Mouse (Mus musculus) neural tube, embryonic 14.5 days (tissue): ENCODE data around the gene Dars2. TPM values are rescaled to one million over a fixed set of nuclear protein-coding genes. Genes with fewer than 3 reads are reported as not detected.

Experiments
- ATAC-seq: fragments of 200-750 bp; cut with Nextera tagmentation; 2 replicates; pipeline ENCODE4 v1.8.0; 2017; ENCODE audit warnings: low read depth, mild to moderate bottlenecking, moderate TSS enrichment, moderate library complexity
- H3K27ac ChIP-seq: fragments of 300-500 bp; sonication (generic); 2 replicates; pipeline ENCODE4 v1.5.1; 2014; ENCODE audit warnings: low read depth, mild to moderate bottlenecking, control low read depth, low read length, moderate library complexity, mixed read lengths
- H3K27me3 ChIP-seq: fragments of 300-500 bp; sonication (generic); 2 replicates; pipeline ENCODE4 v1.6.1; 2014; ENCODE audit warnings: low read length; ENCODE audit not compliant: control insufficient read depth, insufficient read depth
- H3K36me3 ChIP-seq: fragments of 300-500 bp; sonication (generic); 2 replicates; pipeline ENCODE4 v1.6.1; 2014; ENCODE audit warnings: low read length, mixed read lengths; ENCODE audit not compliant: control insufficient read depth, insufficient read depth
- H3K4me1 ChIP-seq: fragments of 300-500 bp; sonication (generic); 2 replicates; pipeline ENCODE4 v1.6.1; 2014; ENCODE audit warnings: low read length; ENCODE audit not compliant: control insufficient read depth, insufficient read depth
- H3K4me2 ChIP-seq: fragments of 300-500 bp; sonication (generic); 2 replicates; pipeline ENCODE4 v1.6.1; 2014; ENCODE audit warnings: mild to moderate bottlenecking, low read depth, low read length, control low read depth
- H3K4me3 ChIP-seq: fragments of 300-500 bp; sonication (generic); 2 replicates; pipeline ENCODE4 v1.5.1; 2014; ENCODE audit warnings: low read depth, low read length, control low read depth, mixed read lengths
- H3K9ac ChIP-seq: fragments of 300-500 bp; sonication (generic); replicated peaks from 2 replicates; pipeline ENCODE4 v1.6.1; 2014; ENCODE audit warnings: low read depth, mild to moderate bottlenecking, control low read depth, low read length, mixed read lengths
- H3K9me3 ChIP-seq: fragments of 300-500 bp; sonication (generic); 2 replicates; pipeline ENCODE4 v1.6.1; 2016; ENCODE audit warnings: low read length; ENCODE audit not compliant: control insufficient read depth
- WGBS: fragments of 180-500 bp; shearing (Covaris S2); extraction: QIAGEN DNeasy Blood & Tissue Kit; methylation state at CpG from one replicate; pipeline ENCODE4 v1.1.7; 2014; 5-methylcytosine and 5-hydroxymethylcytosine counted together
- polyA plus RNA-seq: library from polyadenylated mRNA; unstranded; fragments of >200 nt; fragmentation: Nextera tagmentation; extraction: Ambion mirVana; gene quantifications from 2 replicates; pipeline ENCODE4 v1.2.1, GENCODE M21; 2014

Gene Dars2
- 26.4 and 29.3 TPM in 2 replicates for polyA plus RNA-seq

GRCm38 (mm10) chr1:161070352-161071271, at the start of gene Dars2, which contains the start of gene Cenpl:
Gene Dars2, minus strand, starts transcription at chr1:161070658.
Gene Cenpl, plus strand, starts transcription at chr1:161070713.
- no peaks in the 10 kb centered on the region for H3K36me3 ChIP-seq
- peak within 1 kb of the TSS; percentile 94 for H3K4me2 ChIP-seq
- no peaks in the 10 kb centered on the region for H3K9me3 ChIP-seq
- H3K4me3 ChIP-seq = peak within 1 kb of the TSS; percentile 52
- peak within 1 kb of the TSS; percentile 77 for H3K27ac ChIP-seq
- under 1% methylated on average over 57 of the region's 57 CpGs for WGBS
- ATAC-seq = peak; percentile 99
- H3K9ac ChIP-seq = peak within 1 kb of the TSS; percentile 57
- peaks cover 20% of the 10 kb centered on the region; the same call in 1 of the 2 replicates for H3K4me1 ChIP-seq
- no peaks in the 10 kb centered on the region for H3K27me3 ChIP-seq

GRCm38 (mm10) chr1:161114591-161114990, 44.1 kb upstream of the Dars2 start:
- no peaks in the 10 kb centered on the region for H3K4me1 ChIP-seq
- no peak overlapping the region for H3K4me3 ChIP-seq
- no peaks in the 10 kb centered on the region for H3K27me3 ChIP-seq
- H3K9me3 ChIP-seq = no peaks in the 10 kb centered on the region
- no peak for ATAC-seq
- no peak overlapping the region for H3K27ac ChIP-seq
- H3K4me2 ChIP-seq = no peak overlapping the region
- H3K9ac ChIP-seq = no peak overlapping the region
- 0 out of 2 replicates have a peak, but pooled peaks cover under 1% of the 10 kb centered on the region for H3K36me3 ChIP-seq

GRCm38 (mm10) chr1:161109216-161109615, 38.8 kb upstream of the Dars2 start:
- H3K27ac ChIP-seq = no peak overlapping the region
- WGBS = 86% methylated on average over 8 of the region's 8 CpGs
- no peaks in the 10 kb centered on the region for H3K27me3 ChIP-seq
- no peaks in the 10 kb centered on the region for H3K4me1 ChIP-seq
- H3K4me3 ChIP-seq = no peak overlapping the region
- peaks cover 15% of the 10 kb centered on the region for H3K36me3 ChIP-seq
- H3K4me2 ChIP-seq = no peak overlapping the region
- no peak for ATAC-seq
- no peaks in the 10 kb centered on the region for H3K9me3 ChIP-seq
- H3K9ac ChIP-seq = no peak overlapping the region

GRCm38 (mm10) chr1:161103842-161104241, 33.4 kb upstream of the Dars2 start:
- Histone ChIP-seq H3K4me1 (no peaks in the 10 kb centered on the region), H3K27ac (no peak overlapping the region), H3K4me3 (no peak overlapping the region), H3K36me3 (peaks cover 16% of the 10 kb centered on the region), H3K27me3 (no peaks in the 10 kb centered on the region), H3K4me2 (no peak overlapping the region), H3K9ac (no peak overlapping the region), H3K9me3 (no peaks in the 10 kb centered on the region)
- no peak for ATAC-seq
- 90% methylated on average over 1 of the region's 1 CpGs for WGBS

- peaks cover 14% of the 10 kb centered on the region; the same call in 1 of the 2 replicates for H3K36me3 ChIP-seq
Measured at GRCm38 (mm10) chr1:161099721-161100405, 29.4 kb upstream of the Dars2 start.

GRCm38 (mm10) chr1:161077243-161077642, 6.8 kb upstream of the Dars2 start:
- WGBS = 92% methylated on average over 3 of the region's 3 CpGs

More at GRCm38 (mm10) chr1:161099721-161100405, 29.4 kb upstream of the Dars2 start:
- Histone ChIP-seq H3K4me1 (no peaks in the 10 kb centered on the region), H3K9me3 (no peaks in the 10 kb centered on the region), H3K4me3 (no peak overlapping the region), H3K27ac (no peak overlapping the region), H3K27me3 (no peaks in the 10 kb centered on the region), H3K4me2 (no peak overlapping the region), H3K9ac (no peak overlapping the region)
- 98% methylated on average over 4 of the region's 4 CpGs for WGBS
- no peak for ATAC-seq

GRCm38 (mm10) chr1:161076238-161076637, 5.8 kb upstream of the Dars2 start:
- ATAC-seq = no peak
- Histone ChIP-seq H3K36me3 (no peaks in the 10 kb centered on the region), H3K4me3 (no peak overlapping the region), H3K4me1 (peaks cover 15% of the 10 kb centered on the region; the same call in 1 of the 2 replicates), H3K4me2 (no peak overlapping the region), H3K27me3 (no peaks in the 10 kb centered on the region), H3K27ac (no peak overlapping the region), H3K9ac (no peak overlapping the region), H3K9me3 (no peaks in the 10 kb centered on the region)
- WGBS = 91% methylated on average over 6 of the region's 6 CpGs

More at GRCm38 (mm10) chr1:161077243-161077642, 6.8 kb upstream of the Dars2 start:
- no peak for ATAC-seq
- Histone ChIP-seq H3K9me3 (no peaks in the 10 kb centered on the region), H3K9ac (no peak overlapping the region), H3K4me1 (0 out of 2 replicates have a peak, but pooled peaks cover 6% of the 10 kb centered on the region), H3K27ac (no peak overlapping the region), H3K27me3 (no peaks in the 10 kb centered on the region), H3K36me3 (no peaks in the 10 kb centered on the region), H3K4me3 (no peak overlapping the region), H3K4me2 (no peak overlapping the region)

- Histone ChIP-seq H3K9ac (peak overlapping the region; percentile 54), H3K9me3 (no peaks in the 10 kb centered on the region), H3K4me2 (peak overlapping the region; percentile 69), H3K4me1 (peaks cover 20% of the 10 kb centered on the region; the same call in 1 of the 2 replicates), H3K4me3 (peak overlapping the region; percentile 52), H3K27me3 (no peaks in the 10 kb centered on the region), H3K36me3 (no peaks in the 10 kb centered on the region), H3K27ac (no peak overlapping the region)
- no peak for ATAC-seq
- under 1% methylated on average over 12 of the region's 12 CpGs for WGBS
Measured at GRCm38 (mm10) chr1:161071272-161071620, 788 bp upstream of the Dars2 start.

GRCm38 (mm10) chr1:161063351-161063750, 7.1 kb downstream of the Dars2 start:
- Histone ChIP-seq H3K27me3 (no peaks in the 10 kb centered on the region), H3K4me2 (no peak overlapping the region), H3K4me1 (no peaks in the 10 kb centered on the region), H3K4me3 (no peak overlapping the region), H3K36me3 (peaks cover 4% of the 10 kb centered on the region), H3K9me3 (no peaks in the 10 kb centered on the region), H3K9ac (no peak overlapping the region), H3K27ac (no peak overlapping the region)
- 97% methylated on average over 1 of the region's 1 CpGs for WGBS
- no peak for ATAC-seq
